Mouse (Mus musculus) neural tube, embryonic 10.5 days (tissue): ENCODE data around the gene Pink1.

Experiments
- DNase-seq: peaks from one replicate; pipeline ENCODE4 v3.0.0-alpha.2; 2017; ENCODE audit warnings: low spot score; ENCODE audit errors: extremely low spot score

The Pink1 gene

GRCm38 (mm10) chr4:138326077-138326695 lies at the start of gene Pink1:
Gene Pink1 (minus strand): TSS chr4:138326307.
- peak; percentile 83 for DNase-seq

GRCm38 (mm10) chr4:138375117-138375516 lies 49.0 kb upstream of the Pink1 start:
- no peak for DNase-seq

GRCm38 (mm10) chr4:138370996-138371516 lies 44.9 kb upstream of the Pink1 start:
- no peak for DNase-seq

- DNase-seq: no peak
These were observed 42.6 kb upstream of the Pink1 start for GRCm38 (mm10) chr4:138368498-138369260.

GRCm38 (mm10) chr4:138367641-138368497 lies 41.8 kb upstream of the Pink1 start, which contains the start of gene Cda:
Gene Cda (minus strand): TSS chr4:138367992.
- DNase-seq: peak; percentile 69

GRCm38 (mm10) chr4:138366561-138366960 lies 40.5 kb upstream of the Pink1 start:
- no peak for DNase-seq

- DNase-seq: no peak
These were observed 37.4 kb upstream of the Pink1 start for GRCm38 (mm10) chr4:138363511-138363910.

GRCm38 (mm10) chr4:138362883-138363282 lies 36.8 kb upstream of the Pink1 start:
- DNase-seq: no peak

GRCm38 (mm10) chr4:138361370-138361821 lies 35.3 kb upstream of the Pink1 start:
- DNase-seq: no peak

- DNase-seq: no peak
These were observed 32.1 kb upstream of the Pink1 start for GRCm38 (mm10) chr4:138358176-138358575.

- DNase-seq: no peak
These were observed 30.4 kb upstream of the Pink1 start for GRCm38 (mm10) chr4:138356551-138356950.

GRCm38 (mm10) chr4:138356141-138356540 lies 30.0 kb upstream of the Pink1 start:
- DNase-seq: no peak

GRCm38 (mm10) chr4:138355496-138355895 lies 29.4 kb upstream of the Pink1 start:
- no peak for DNase-seq

- no peak for DNase-seq
These were observed 27.5 kb upstream of the Pink1 start for GRCm38 (mm10) chr4:138353438-138354171.

GRCm38 (mm10) chr4:138352692-138353091 lies 26.6 kb upstream of the Pink1 start:
- no peak for DNase-seq

- DNase-seq: no peak
These were observed 25.7 kb upstream of the Pink1 start for GRCm38 (mm10) chr4:138351821-138352220.

- DNase-seq: no peak
These were observed 22.6 kb upstream of the Pink1 start for GRCm38 (mm10) chr4:138348716-138349115.

GRCm38 (mm10) chr4:138347280-138347679 lies 21.2 kb upstream of the Pink1 start:
- no peak for DNase-seq

GRCm38 (mm10) chr4:138344891-138345545 lies 18.9 kb upstream of the Pink1 start:
- no peak for DNase-seq

- DNase-seq: no peak
These were observed 17.3 kb upstream of the Pink1 start for GRCm38 (mm10) chr4:138343341-138343837.
